Mouse (Mus musculus) hindbrain, embryonic 16.5 days (tissue): Measurements from ENCODE around the gene Hmgxb4. TPM values are rescaled to one million over a fixed set of nuclear protein-coding genes. Genes with fewer than 3 reads are reported as not detected.

ENCODE experiments used
- ATAC-seq: fragments of 200-750 bp; cut with Nextera tagmentation; 2 replicates; pipeline ENCODE4 v1.8.0; 2017; ENCODE audit warnings: moderate TSS enrichment, moderate library complexity
- H3K27ac ChIP-seq: fragments of 300-500 bp; sonication (generic); 2 replicates; pipeline ENCODE4 v1.5.1; 2014; ENCODE audit warnings: low read depth, mild to moderate bottlenecking, control low read depth, low read length, moderate library complexity
- H3K27me3 ChIP-seq: fragments of 300-500 bp; sonication (generic); replicated peaks from 2 replicates; pipeline ENCODE4 v1.6.1; 2014; ENCODE audit warnings: low read length; ENCODE audit not compliant: control insufficient read depth, insufficient read depth
- H3K36me3 ChIP-seq: fragments of 300-500 bp; sonication (generic); 2 replicates; pipeline ENCODE4 v1.6.1; 2014; ENCODE audit warnings: mild to moderate bottlenecking, low read length, moderate library complexity, mixed read lengths; ENCODE audit not compliant: control insufficient read depth, insufficient read depth
- H3K4me1 ChIP-seq: fragments of 300-500 bp; sonication (generic); 2 replicates; pipeline ENCODE4 v1.6.1; 2014; ENCODE audit warnings: low read depth, low read length; ENCODE audit not compliant: control insufficient read depth, insufficient read depth
- H3K4me2 ChIP-seq: fragments of 300-500 bp; sonication (generic); 2 replicates; pipeline ENCODE4 v1.6.1; 2014; ENCODE audit warnings: mild to moderate bottlenecking, low read length, control low read depth, moderate library complexity
- H3K4me3 ChIP-seq: fragments of 300-500 bp; sonication (generic); 2 replicates; pipeline ENCODE4 v1.5.1; 2014; ENCODE audit warnings: mild to moderate bottlenecking, low read length, control low read depth, moderate library complexity
- H3K9ac ChIP-seq: fragments of 300-500 bp; sonication (generic); 2 replicates; pipeline ENCODE4 v1.6.1; 2014; ENCODE audit warnings: low read depth, mild to moderate bottlenecking, control low read depth, low read length, moderate library complexity
- H3K9me3 ChIP-seq: fragments of 300-500 bp; sonication (generic); 2 replicates; pipeline ENCODE4 v1.6.1; 2014; ENCODE audit warnings: mild to moderate bottlenecking, low read length, moderate library complexity; ENCODE audit not compliant: control insufficient read depth
- WGBS: fragments of 180-500 bp; shearing (Covaris S2); extraction: QIAGEN DNeasy Blood & Tissue Kit; methylation state at CpG from one replicate; pipeline ENCODE4 v1.1.7; 2014; 5-methylcytosine and 5-hydroxymethylcytosine counted together
- polyA plus RNA-seq: library from polyadenylated mRNA; unstranded; fragments of >200 nt; fragmentation: Nextera tagmentation; extraction: Ambion mirVana; gene quantifications from 2 replicates; pipeline ENCODE4 v1.2.1, GENCODE M21; 2015

The Hmgxb4 gene
- polyA plus RNA-seq, 1 experiment from 2014 or later: 34.2 TPM

GRCm38 (mm10) chr8:75053342-75053741 lies 60.2 kb downstream of the Hmgxb4 start:
- Histone ChIP-seq H3K36me3 (no peaks in the 10 kb centered on the region), H3K27ac (no peak overlapping the region), H3K9me3 (no peaks in the 10 kb centered on the region), H3K9ac (no peak overlapping the region), H3K27me3 (no peaks in the 10 kb centered on the region), H3K4me2 (no peak overlapping the region), H3K4me1 (no peaks in the 10 kb centered on the region), H3K4me3 (no peak overlapping the region)
- no peak for ATAC-seq
- WGBS: 92% methylated on average over 4 of the region's 4 CpGs

- no peaks in the 10 kb centered on the region for H3K36me3 ChIP-seq
- no peaks in the 10 kb centered on the region for H3K27me3 ChIP-seq
- 97% methylated on average over 2 of the region's 2 CpGs for WGBS
- H3K27ac ChIP-seq: no peak overlapping the region
- no peak overlapping the region for H3K9ac ChIP-seq
- ATAC-seq: no peak
- H3K4me3 ChIP-seq: no peak overlapping the region
- H3K4me1 ChIP-seq: no peaks in the 10 kb centered on the region
- no peak overlapping the region for H3K4me2 ChIP-seq
- no peaks in the 10 kb centered on the region for H3K9me3 ChIP-seq
Observed at GRCm38 (mm10) chr8:75055673-75056072, 62.5 kb downstream of the Hmgxb4 start.

- Histone ChIP-seq H3K36me3 (no peaks in the 10 kb centered on the region; the same call in 1 of the 2 replicates), H3K4me1 (no peaks in the 10 kb centered on the region), H3K4me2 (no peak overlapping the region), H3K27me3 (no peaks in the 10 kb centered on the region), H3K4me3 (no peak overlapping the region), H3K9ac (no peak overlapping the region), H3K9me3 (no peaks in the 10 kb centered on the region), H3K27ac (no peak overlapping the region)
- no peak for ATAC-seq
- 77% methylated on average over 6 of the region's 6 CpGs for WGBS
Observed at GRCm38 (mm10) chr8:75060022-75060421, 66.9 kb downstream of the Hmgxb4 start.

GRCm38 (mm10) chr8:75060815-75061214 lies 67.7 kb downstream of the Hmgxb4 start:
- no peaks in the 10 kb centered on the region for H3K9me3 ChIP-seq
- no peak overlapping the region for H3K27ac ChIP-seq
- ATAC-seq: no peak
- H3K9ac ChIP-seq: no peak overlapping the region
- H3K36me3 ChIP-seq: no peaks in the 10 kb centered on the region; the same call in 1 of the 2 replicates
- H3K27me3 ChIP-seq: no peaks in the 10 kb centered on the region
- no peak overlapping the region for H3K4me3 ChIP-seq
- no peak overlapping the region for H3K4me2 ChIP-seq
- WGBS: 91% methylated on average over 2 of the region's 2 CpGs
- H3K4me1 ChIP-seq: no peaks in the 10 kb centered on the region

- H3K4me3 ChIP-seq: no peak overlapping the region
- ATAC-seq: no peak
- H3K9ac ChIP-seq: no peak overlapping the region
- no peaks in the 10 kb centered on the region for H3K9me3 ChIP-seq
- no peaks in the 10 kb centered on the region for H3K4me1 ChIP-seq
- no peak overlapping the region for H3K4me2 ChIP-seq
- no peaks in the 10 kb centered on the region for H3K27me3 ChIP-seq
- no peak overlapping the region for H3K27ac ChIP-seq
- peaks cover 2% of the 10 kb centered on the region for H3K36me3 ChIP-seq
- 71% methylated on average over 3 of the region's 3 CpGs for whole genome bisulfite sequencing
Observed at GRCm38 (mm10) chr8:75063290-75063689, 70.1 kb downstream of the Hmgxb4 start.

GRCm38 (mm10) chr8:75064790-75065189 lies 71.6 kb downstream of the Hmgxb4 start:
- H3K4me1 ChIP-seq: no peaks in the 10 kb centered on the region
- H3K4me2 ChIP-seq: no peak overlapping the region
- no peak overlapping the region for H3K27ac ChIP-seq
- no peak overlapping the region for H3K9ac ChIP-seq
- no peak overlapping the region for H3K4me3 ChIP-seq
- no peaks in the 10 kb centered on the region for H3K27me3 ChIP-seq
- H3K9me3 ChIP-seq: no peaks in the 10 kb centered on the region
- peaks cover 2% of the 10 kb centered on the region for H3K36me3 ChIP-seq
- WGBS: 81% methylated on average over 3 of the region's 3 CpGs
- ATAC-seq: no peak

GRCm38 (mm10) chr8:75067287-75067686 lies 74.1 kb downstream of the Hmgxb4 start:
- H3K27me3 ChIP-seq: no peaks in the 10 kb centered on the region
- H3K36me3 ChIP-seq: peaks cover 2% of the 10 kb centered on the region
- H3K27ac ChIP-seq: no peak overlapping the region
- no peaks in the 10 kb centered on the region for H3K4me1 ChIP-seq
- 83% methylated on average over 6 of the region's 6 CpGs for WGBS
- no peak overlapping the region for H3K9ac ChIP-seq
- H3K4me3 ChIP-seq: no peak overlapping the region
- no peak for ATAC-seq
- H3K9me3 ChIP-seq: no peaks in the 10 kb centered on the region
- no peak overlapping the region for H3K4me2 ChIP-seq

GRCm38 (mm10) chr8:75070297-75070696 lies 77.1 kb downstream of the Hmgxb4 start:
- Histone ChIP-seq H3K9me3 (no peaks in the 10 kb centered on the region), H3K9ac (no peak overlapping the region), H3K4me2 (no peak overlapping the region), H3K27ac (no peak overlapping the region), H3K27me3 (no peaks in the 10 kb centered on the region), H3K4me1 (no peaks in the 10 kb centered on the region), H3K4me3 (no peak overlapping the region), H3K36me3 (peaks cover 2% of the 10 kb centered on the region)
- 89% methylated on average over 1 of the region's 1 CpGs for WGBS
- peak; percentile 16; the same call in 1 of the 2 replicates for ATAC-seq

GRCm38 (mm10) chr8:75071627-75072346 lies 78.6 kb downstream of the Hmgxb4 start:
- no peaks in the 10 kb centered on the region for H3K4me1 ChIP-seq
- no peak overlapping the region for H3K9ac ChIP-seq
- H3K36me3 ChIP-seq: peaks cover 2% of the 10 kb centered on the region; the same call in 1 of the 2 replicates
- no peak overlapping the region for H3K27ac ChIP-seq
- H3K27me3 ChIP-seq: no peaks in the 10 kb centered on the region
- 31% methylated on average over 4 of the region's 4 CpGs for WGBS
- ATAC-seq: peak; percentile 90
- no peaks in the 10 kb centered on the region for H3K9me3 ChIP-seq
- no peak overlapping the region for H3K4me2 ChIP-seq
- no peak overlapping the region for H3K4me3 ChIP-seq
